Mouse (Mus musculus): Measurements from ENCODE around the gene Sema4d.

DNA sequence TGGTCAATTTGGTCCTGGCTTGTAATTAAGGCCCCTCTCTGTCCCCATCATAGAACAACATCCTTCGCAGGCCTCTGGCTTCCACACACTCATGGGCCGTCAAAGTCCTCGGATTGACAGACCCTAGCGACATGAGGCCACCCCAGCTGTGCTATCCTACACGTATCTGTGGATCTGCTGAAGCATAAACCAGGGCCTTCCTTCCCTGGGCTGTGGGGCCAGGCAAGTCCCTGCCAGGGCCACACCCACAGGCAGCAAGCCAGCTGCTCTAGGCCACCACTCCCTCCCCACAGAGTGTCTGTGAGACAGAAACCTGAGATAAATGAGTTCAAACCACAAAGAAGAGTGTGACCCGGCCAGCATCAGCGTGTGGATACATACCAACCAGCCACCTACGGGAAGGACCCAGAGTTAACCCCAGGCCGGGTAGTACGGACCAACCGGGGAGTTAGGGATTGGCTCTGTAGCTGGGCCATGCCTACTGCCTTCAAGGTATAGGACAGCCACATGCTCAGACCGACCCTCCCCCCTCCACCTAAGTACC, 45.5 kb downstream of the Sema4d start:
- TF ChIP-seq CHD2 (IDR thresholded peaks at IDR 0.05; ENCODE audit: low read depth, low read length) (no peak), ZNF384 (IDR thresholded peaks at IDR 0.05; ENCODE audit: low read depth, low read length) (no peak), MAFK (IDR thresholded peaks at IDR 0.05; ENCODE audit: insufficient read depth, low read depth, low read length) (no peak)
